Mouse (Mus musculus) heart, embryonic 15.5 days (tissue): Measurements from ENCODE around the gene Itgb8. TPM values are rescaled to one million over a fixed set of nuclear protein-coding genes. Genes with fewer than 3 reads are reported as not detected.

Source experiments
- ATAC-seq: fragments of 200-750 bp; cut with Nextera tagmentation; replicated peaks from 2 replicates; pipeline ENCODE4 v1.8.0; 2017; ENCODE audit warnings: low read depth, moderate TSS enrichment; ENCODE audit not compliant: insufficient number of reproducible peaks, insufficient read depth, low FRiP score
- H3K27ac ChIP-seq: fragments of 300-500 bp; sonication (generic); 2 replicates; pipeline ENCODE4 v1.5.1; 2015; ENCODE audit warnings: mild to moderate bottlenecking, inconsistent platforms
- H3K27me3 ChIP-seq: fragments of 300-500 bp; sonication (generic); 2 replicates; pipeline ENCODE4 v1.6.1; 2015; ENCODE audit warnings: inconsistent platforms
- H3K36me3 ChIP-seq: fragments of 300-500 bp; sonication (generic); 2 replicates; pipeline ENCODE4 v1.6.1; 2015; ENCODE audit warnings: mild to moderate bottlenecking, inconsistent platforms
- H3K4me1 ChIP-seq: fragments of 300-500 bp; sonication (generic); replicated peaks from 2 replicates; pipeline ENCODE4 v1.6.1; 2015; ENCODE audit warnings: inconsistent platforms
- H3K4me2 ChIP-seq: fragments of 300-500 bp; sonication (generic); 2 replicates; pipeline ENCODE4 v1.6.1; 2015; ENCODE audit warnings: inconsistent platforms, mild to moderate bottlenecking, moderate library complexity
- H3K4me3 ChIP-seq: fragments of 300-500 bp; sonication (generic); 2 replicates; pipeline ENCODE4 v1.5.1; 2015; ENCODE audit warnings: mild to moderate bottlenecking, inconsistent platforms
- H3K9ac ChIP-seq: fragments of 300-500 bp; sonication (generic); 2 replicates; pipeline ENCODE4 v1.6.1; 2015; ENCODE audit warnings: mild to moderate bottlenecking, inconsistent platforms
- H3K9me3 ChIP-seq: fragments of 300-500 bp; sonication (generic); replicated peaks from 2 replicates; pipeline ENCODE4 v1.6.1; 2016; ENCODE audit warnings: inconsistent platforms
- WGBS: fragments of 180-500 bp; shearing (Covaris S2); methylation state at CpG from one replicate; pipeline ENCODE4 v1.1.7; 2015; ENCODE audit warnings: mixed read lengths; 5-methylcytosine and 5-hydroxymethylcytosine counted together
- polyA plus RNA-seq: library from polyadenylated mRNA; unstranded; fragments of >200 nt; fragmentation: Nextera tagmentation; extraction: Ambion mirVana; gene quantifications from 2 replicates; pipeline ENCODE4 v1.2.1, GENCODE M21; 2015

Itgb8 gene
- 2.9 and 3.1 TPM in 2 replicates for polyA plus RNA-seq

GRCm38 (mm10) chr12:119238696-119239415, at the start of gene Itgb8:
TSS of gene Itgb8 (minus strand) at chr12:119238802.
- Histone ChIP-seq H3K9ac (peak within 1 kb of the TSS; percentile 59), H3K36me3 (no peaks in the 10 kb centered on the region), H3K4me2 (peak within 1 kb of the TSS; percentile 90), H3K9me3 (no peaks in the 10 kb centered on the region), H3K27ac (peak within 1 kb of the TSS; percentile 81), H3K27me3 (0 out of 2 replicates have a peak, but pooled peaks cover 2% of the 10 kb centered on the region), H3K4me1 (peaks cover 15% of the 10 kb centered on the region), H3K4me3 (peak within 1 kb of the TSS; percentile 77)
- ATAC-seq: peak; percentile 95
- 2% methylated on average over 29 of the region's 29 CpGs for WGBS

- H3K27me3 ChIP-seq: no peaks in the 10 kb centered on the region
- no peak overlapping the region for H3K4me3 ChIP-seq
- H3K9ac ChIP-seq: no peak overlapping the region
- H3K4me2 ChIP-seq: no peak overlapping the region
- no peaks in the 10 kb centered on the region for H3K4me1 ChIP-seq
- no peak overlapping the region for H3K27ac ChIP-seq
- no peaks in the 10 kb centered on the region for H3K9me3 ChIP-seq
- no peaks in the 10 kb centered on the region for H3K36me3 ChIP-seq
- no peak for ATAC-seq
- 92% methylated on average over 1 of the region's 1 CpGs for WGBS
Observed at GRCm38 (mm10) chr12:119276282-119276681, 37.7 kb upstream of the Itgb8 start.

GRCm38 (mm10) chr12:119273605-119274004, 35.0 kb upstream of the Itgb8 start:
- Histone ChIP-seq H3K27me3 (no peaks in the 10 kb centered on the region), H3K27ac (no peak overlapping the region), H3K36me3 (no peaks in the 10 kb centered on the region), H3K4me3 (no peak overlapping the region), H3K9ac (no peak overlapping the region), H3K4me1 (no peaks in the 10 kb centered on the region), H3K4me2 (no peak overlapping the region), H3K9me3 (no peaks in the 10 kb centered on the region)
- 17% methylated on average over 1 of the region's 1 CpGs for WGBS
- ATAC-seq: no peak

GRCm38 (mm10) chr12:119271964-119272363, 33.4 kb upstream of the Itgb8 start:
- Histone ChIP-seq H3K36me3 (no peaks in the 10 kb centered on the region), H3K4me1 (no peaks in the 10 kb centered on the region), H3K9me3 (no peaks in the 10 kb centered on the region), H3K27ac (no peak overlapping the region), H3K9ac (no peak overlapping the region), H3K27me3 (no peaks in the 10 kb centered on the region), H3K4me2 (no peak overlapping the region), H3K4me3 (no peak overlapping the region)
- no peak for ATAC-seq
- 86% methylated on average over 1 of the region's 1 CpGs for WGBS

GRCm38 (mm10) chr12:119270036-119270435, 31.4 kb upstream of the Itgb8 start:
- WGBS: 74% methylated on average over 2 of the region's 2 CpGs
- H3K27me3 ChIP-seq: no peaks in the 10 kb centered on the region
- H3K9ac ChIP-seq: no peak overlapping the region

GRCm38 (mm10) chr12:119268723-119269122, 30.1 kb upstream of the Itgb8 start:
- H3K27me3 ChIP-seq: no peaks in the 10 kb centered on the region
- no peaks in the 10 kb centered on the region for H3K4me1 ChIP-seq
- no peaks in the 10 kb centered on the region for H3K36me3 ChIP-seq
- no peak for ATAC-seq
- H3K27ac ChIP-seq: no peak overlapping the region
- H3K4me3 ChIP-seq: no peak overlapping the region
- no peak overlapping the region for H3K4me2 ChIP-seq
- WGBS: 77% methylated on average over 1 of the region's 1 CpGs
- no peaks in the 10 kb centered on the region for H3K9me3 ChIP-seq
- no peak overlapping the region for H3K9ac ChIP-seq

More at GRCm38 (mm10) chr12:119270036-119270435, 31.4 kb upstream of the Itgb8 start:
- ATAC-seq: no peak
- H3K9me3 ChIP-seq: no peaks in the 10 kb centered on the region
- H3K36me3 ChIP-seq: no peaks in the 10 kb centered on the region
- H3K4me3 ChIP-seq: no peak overlapping the region
- no peak overlapping the region for H3K27ac ChIP-seq
- H3K4me2 ChIP-seq: no peak overlapping the region
- no peaks in the 10 kb centered on the region for H3K4me1 ChIP-seq

- Histone ChIP-seq H3K4me2 (no peak overlapping the region), H3K27me3 (no peaks in the 10 kb centered on the region), H3K9me3 (no peaks in the 10 kb centered on the region), H3K4me3 (no peak overlapping the region), H3K4me1 (no peaks in the 10 kb centered on the region), H3K9ac (no peak overlapping the region), H3K27ac (no peak overlapping the region), H3K36me3 (no peaks in the 10 kb centered on the region)
- no peak for ATAC-seq
- WGBS: 90% methylated on average over 3 of the region's 3 CpGs
Observed at GRCm38 (mm10) chr12:119264506-119264905, 25.9 kb upstream of the Itgb8 start.

- Histone ChIP-seq H3K9ac (no peak overlapping the region), H3K36me3 (no peaks in the 10 kb centered on the region), H3K4me1 (no peaks in the 10 kb centered on the region), H3K27me3 (no peaks in the 10 kb centered on the region), H3K4me2 (no peak overlapping the region), H3K27ac (no peak overlapping the region), H3K9me3 (no peaks in the 10 kb centered on the region), H3K4me3 (no peak overlapping the region)
- 31% methylated on average over 1 of the region's 1 CpGs for WGBS
- ATAC-seq: no peak
Observed at GRCm38 (mm10) chr12:119248581-119248980, 10.0 kb upstream of the Itgb8 start.

GRCm38 (mm10) chr12:119241071-119241470, 2.5 kb upstream of the Itgb8 start:
- peaks cover 15% of the 10 kb centered on the region for H3K4me1 ChIP-seq
- 70% methylated on average over 1 of the region's 1 CpGs for WGBS
- no peak overlapping the region for H3K4me3 ChIP-seq
- H3K27me3 ChIP-seq: 0 out of 2 replicates have a peak, but pooled peaks cover 2% of the 10 kb centered on the region
- H3K4me2 ChIP-seq: no peak overlapping the region
- no peak for ATAC-seq
- H3K9me3 ChIP-seq: no peaks in the 10 kb centered on the region
- no peak overlapping the region for H3K27ac ChIP-seq
- H3K9ac ChIP-seq: no peak overlapping the region
- H3K36me3 ChIP-seq: no peaks in the 10 kb centered on the region

- H3K27ac ChIP-seq: peak overlapping the region; percentile 81
- under 1% methylated on average over 35 of the region's 35 CpGs for WGBS
- 0 out of 2 replicates have a peak, but pooled peaks cover 2% of the 10 kb centered on the region for H3K27me3 ChIP-seq
- peak overlapping the region; percentile 77 for H3K4me3 ChIP-seq
- peaks cover 15% of the 10 kb centered on the region for H3K4me1 ChIP-seq
- H3K4me2 ChIP-seq: peak overlapping the region; percentile 90
- H3K9me3 ChIP-seq: no peaks in the 10 kb centered on the region
- H3K36me3 ChIP-seq: no peaks in the 10 kb centered on the region
- peak overlapping the region; percentile 59 for H3K9ac ChIP-seq
- ATAC-seq: peak; percentile 82
Observed at GRCm38 (mm10) chr12:119237921-119238695, 494 bp downstream of the Itgb8 start.

- no peaks in the 10 kb centered on the region for H3K9me3 ChIP-seq
- peaks cover 15% of the 10 kb centered on the region for H3K4me1 ChIP-seq
- H3K9ac ChIP-seq: peak overlapping the region; percentile 59
- H3K4me2 ChIP-seq: peak overlapping the region; percentile 90
- WGBS: 4% methylated on average over 13 of the region's 13 CpGs
- H3K36me3 ChIP-seq: no peaks in the 10 kb centered on the region
- ATAC-seq: no peak
- H3K4me3 ChIP-seq: peak overlapping the region; percentile 77
- peak overlapping the region; percentile 81 for H3K27ac ChIP-seq
- 0 out of 2 replicates have a peak, but pooled peaks cover 2% of the 10 kb centered on the region for H3K27me3 ChIP-seq
Observed at GRCm38 (mm10) chr12:119237241-119237920, 1.2 kb downstream of the Itgb8 start.
